In the genomic region with DNA sequence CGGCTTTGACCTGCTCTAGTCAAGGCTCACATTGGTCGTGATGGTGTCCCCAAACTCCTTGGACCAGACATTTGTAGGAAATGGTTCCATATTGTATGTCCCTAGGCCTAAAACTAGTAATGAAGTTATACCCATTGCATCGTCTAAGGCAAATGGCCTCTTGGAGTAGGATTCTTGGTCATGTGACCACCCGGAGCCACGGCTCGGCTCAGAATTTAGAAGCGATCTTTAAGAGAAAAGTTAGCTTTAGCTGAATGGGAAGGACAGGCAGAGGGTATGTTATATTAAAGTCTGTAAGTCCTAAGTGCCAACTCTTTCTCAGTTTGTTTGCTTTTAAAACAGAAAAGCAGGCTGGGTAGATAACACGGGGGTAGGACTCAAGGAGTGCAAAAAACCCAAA, we compare ENCODE assay signal across 1 mouse cellular context.
TF ChIP-seq lines count a peak whose summit lies in the region.

No protein-coding gene starts in this region.

TF ChIP-seq in CH12.LX, 34 proteins besides CTCF, POLR2A, EP300 and RAD21 (continued from another document):
- TF ChIP-seq USF1 (IDR thresholded peaks at IDR 0.05; ENCODE audit: low read depth, low read length): 0 out of 2 replicates have a peak, but pooled peaks have one; percentile 7
